Mouse (Mus musculus) E14TG2a.4 (cell line): Measurements from ENCODE around the gene Gbx1.

Experiments
- H3K27me3 ChIP-seq: 2 replicates; pipeline ENCODE4 v1.6.1; 2014; ENCODE audit warnings: low read length, control low read depth; ENCODE audit not compliant: insufficient read depth
- H3K36me3 ChIP-seq: 2 replicates; pipeline ENCODE4 v1.6.1; 2014; ENCODE audit warnings: low read length, control low read depth; ENCODE audit not compliant: insufficient read depth
- H3K4me1 ChIP-seq: replicated peaks from 2 replicates; pipeline ENCODE4 v1.6.1; 2014; ENCODE audit warnings: low read depth, low read length, control low read depth
- H3K4me3 ChIP-seq: replicated peaks from 2 replicates; pipeline ENCODE4 v1.5.1; 2014; ENCODE audit warnings: mild to moderate bottlenecking, low read length
- H3K9me3 ChIP-seq: 2 replicates; pipeline ENCODE4 v1.6.1; 2014; ENCODE audit warnings: low read length, control low read depth
- CTCF ChIP-seq: conservative IDR thresholded peaks from 2 replicates; pipeline ENCODE4 v1.5.1; 2014; ENCODE audit warnings: low read length
- NANOG ChIP-seq: IDR thresholded peaks from 2 replicates; pipeline ENCODE4 v1.6.1; 2014; ENCODE audit warnings: borderline replicate concordance, low read length, mixed read lengths
- POU5F1 ChIP-seq: IDR thresholded peaks from 2 replicates; pipeline ENCODE4 v1.6.1; 2014; ENCODE audit warnings: low read length, borderline replicate concordance

The Gbx1 gene

DNA sequence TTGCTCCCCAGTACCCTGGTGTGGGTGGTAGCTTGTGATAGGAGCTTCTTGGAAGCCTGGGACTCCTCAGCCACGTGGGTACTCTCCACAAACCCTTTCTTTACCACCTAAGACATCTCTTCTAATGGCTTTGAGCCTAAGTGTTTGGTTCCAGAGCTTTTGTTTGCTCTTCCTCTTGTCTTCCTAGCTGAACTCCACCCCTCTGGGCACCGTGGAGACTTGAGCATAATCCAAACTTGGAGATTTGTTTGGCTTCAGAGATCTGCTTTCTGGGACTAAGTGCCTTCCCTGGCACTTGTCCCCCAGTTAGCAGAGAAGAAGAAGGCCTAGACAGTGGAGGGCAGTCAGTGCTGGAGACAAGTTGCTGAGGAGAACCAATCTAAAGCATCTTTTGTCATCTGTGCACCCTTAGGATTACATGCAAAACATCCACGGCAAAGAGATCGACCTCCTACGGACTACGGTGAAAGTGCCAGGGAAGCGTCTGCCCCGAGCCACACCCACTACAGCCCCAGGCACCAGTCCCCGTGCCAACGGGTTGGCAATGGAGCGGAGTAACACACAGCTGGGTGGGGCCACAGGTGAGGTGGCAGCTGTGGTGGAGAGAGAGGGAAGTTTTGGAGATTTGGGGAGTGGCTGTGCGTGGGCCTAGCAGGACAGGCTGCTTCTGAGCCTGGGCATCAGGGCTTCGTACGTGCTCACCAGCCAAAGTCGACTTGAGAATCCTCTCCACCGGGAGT lies 34.3 kb downstream of the Gbx1 start:
- no peaks in the 10 kb centered on the region for H3K9me3 ChIP-seq
- TF ChIP-seq POU5F1 = no peak
- TF ChIP-seq CTCF = no peak
- TF ChIP-seq NANOG = no peak
- H3K4me3 ChIP-seq = no peak overlapping the region
- H3K36me3 ChIP-seq = peaks cover 87% of the 10 kb centered on the region
- no peaks in the 10 kb centered on the region for H3K27me3 ChIP-seq
- peaks cover 45% of the 10 kb centered on the region for H3K4me1 ChIP-seq

DNA sequence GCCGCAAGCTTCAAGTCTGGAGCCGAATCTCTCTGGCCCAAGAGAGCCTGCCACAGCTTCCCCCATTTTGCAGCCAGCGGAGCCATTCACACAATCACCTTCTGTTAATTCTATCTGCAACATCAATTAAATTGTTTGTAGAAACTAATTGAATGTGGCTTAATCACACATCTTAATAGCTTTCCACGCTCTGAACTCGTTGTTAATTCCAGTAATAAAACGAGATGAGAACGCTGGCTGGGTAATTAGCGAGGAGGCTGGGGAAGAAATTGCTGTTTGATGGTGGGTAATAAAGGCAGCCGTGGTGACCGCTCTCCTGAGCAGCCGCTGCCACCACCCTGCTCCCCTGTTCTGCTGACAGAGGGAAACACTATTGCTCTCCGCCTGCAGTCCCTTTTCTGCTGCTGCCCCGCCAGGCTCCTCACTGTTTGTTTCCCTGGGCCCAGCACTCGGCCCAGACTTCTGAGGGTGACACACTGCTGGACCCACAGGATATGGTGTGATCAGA lies 36.5 kb downstream of the Gbx1 start:
- no peak for TF ChIP-seq NANOG
- no peak for TF ChIP-seq CTCF
- TF ChIP-seq POU5F1 = no peak

DNA sequence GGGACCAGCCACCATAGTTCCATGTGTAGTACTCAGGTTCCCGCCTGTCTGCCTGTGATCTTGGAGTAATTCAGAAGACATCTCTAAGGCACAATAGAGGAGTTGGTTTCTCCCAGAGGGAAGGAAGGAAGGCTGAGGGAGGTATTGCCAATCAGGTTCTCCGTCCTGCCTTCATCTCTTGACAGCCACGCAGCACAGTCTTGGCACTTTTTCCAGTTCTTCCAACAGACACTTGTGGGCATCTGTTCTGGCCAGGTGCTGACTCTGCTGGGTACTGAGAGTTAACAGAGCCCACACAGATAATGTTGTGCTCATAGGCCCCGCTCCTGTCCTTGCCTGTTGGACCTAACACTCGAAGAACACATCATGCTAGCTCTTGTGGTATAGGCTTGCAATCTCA lies 40.3 kb downstream of the Gbx1 start:
- Histone ChIP-seq H3K9me3 (no peaks in the 10 kb centered on the region), H3K4me1 (peaks cover 59% of the 10 kb centered on the region), H3K27me3 (peaks cover 4% of the 10 kb centered on the region; the same call in 1 of the 2 replicates), H3K36me3 (peaks cover 71% of the 10 kb centered on the region), H3K4me3 (no peak overlapping the region)
- TF ChIP-seq POU5F1 (no peak), NANOG (no peak), CTCF (no peak)

More for the DNA sequence above, 36.5 kb downstream of the Gbx1 start:
- Histone ChIP-seq H3K9me3 (no peaks in the 10 kb centered on the region), H3K36me3 (peaks cover 89% of the 10 kb centered on the region), H3K4me1 (peaks cover 36% of the 10 kb centered on the region), H3K4me3 (no peak overlapping the region), H3K27me3 (peaks cover 3% of the 10 kb centered on the region; the same call in 1 of the 2 replicates)

DNA sequence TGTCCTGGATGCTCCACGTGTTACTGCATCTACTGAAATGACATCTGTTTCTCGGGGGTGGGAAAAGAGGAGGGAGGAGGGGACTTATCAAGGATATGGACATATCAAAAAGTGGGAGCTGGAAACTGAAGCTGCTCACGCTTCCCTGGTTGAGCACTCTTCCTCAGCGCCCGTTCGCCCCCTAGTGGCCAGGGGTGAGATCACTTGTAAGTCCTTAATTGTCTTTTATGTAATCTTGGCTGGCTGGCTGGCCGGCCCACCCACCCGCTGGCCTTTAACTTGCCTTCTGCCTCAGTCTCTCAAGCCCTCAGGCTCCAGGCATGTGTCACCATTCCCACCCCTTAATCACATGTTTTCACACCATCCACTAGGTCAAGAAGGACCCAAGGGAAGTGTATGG lies 40.9 kb downstream of the Gbx1 start:
- H3K27me3 ChIP-seq = peaks cover 4% of the 10 kb centered on the region; the same call in 1 of the 2 replicates
- H3K36me3 ChIP-seq = peaks cover 69% of the 10 kb centered on the region
- no peak overlapping the region for H3K4me3 ChIP-seq
- no peaks in the 10 kb centered on the region for H3K9me3 ChIP-seq
- TF ChIP-seq CTCF (peak; percentile 74), POU5F1 (no peak)
- peaks cover 66% of the 10 kb centered on the region for H3K4me1 ChIP-seq

DNA sequence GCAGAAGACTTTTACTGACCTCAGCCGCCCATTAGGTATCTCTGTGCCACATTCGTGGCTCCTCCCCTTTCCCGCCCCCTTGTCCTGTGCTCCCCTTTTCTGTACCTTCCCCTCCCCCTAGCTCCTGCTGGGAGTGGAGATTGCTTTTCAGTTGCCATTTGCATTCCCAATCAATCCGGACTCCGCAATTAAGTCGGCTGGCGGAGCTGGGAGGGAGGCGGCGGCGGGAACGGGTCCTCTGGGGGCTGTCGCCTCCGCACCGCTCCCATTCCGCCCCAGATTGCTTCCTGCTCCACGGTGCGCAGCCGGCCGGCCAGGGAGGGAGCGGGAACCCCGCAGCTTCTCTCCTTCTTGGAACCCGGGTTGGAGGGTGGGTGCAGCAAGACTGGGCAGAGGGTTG lies 42.0 kb downstream of the Gbx1 start:
- Histone ChIP-seq H3K36me3 (peaks cover 69% of the 10 kb centered on the region), H3K4me1 (peaks cover 71% of the 10 kb centered on the region), H3K9me3 (no peaks in the 10 kb centered on the region), H3K27me3 (peaks cover 4% of the 10 kb centered on the region; the same call in 1 of the 2 replicates), H3K4me3 (peak overlapping the region; percentile 78)
- TF ChIP-seq CTCF (no peak), NANOG (peak; percentile 71)

DNA sequence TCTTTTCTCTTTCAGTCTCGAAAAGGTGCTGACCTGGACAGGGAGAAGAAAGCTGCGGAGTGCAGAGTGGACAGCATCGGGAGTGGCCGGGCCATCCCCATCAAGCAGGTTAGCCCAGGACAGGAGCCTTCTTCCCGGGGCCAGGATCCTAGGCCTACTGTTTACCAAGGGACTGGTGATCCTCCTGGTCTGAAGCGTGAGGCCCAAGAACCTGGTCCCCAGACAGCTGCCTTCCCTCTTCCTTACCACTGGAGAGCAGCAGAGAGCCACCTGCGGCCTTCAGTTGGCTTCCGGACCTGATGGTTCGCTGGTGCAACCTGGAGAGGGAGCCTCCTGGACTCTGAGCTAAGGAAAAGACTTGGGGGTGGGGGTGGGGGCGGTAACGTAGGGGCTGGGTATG lies 43.7 kb downstream of the Gbx1 start:
- Histone ChIP-seq H3K9me3 (no peaks in the 10 kb centered on the region), H3K36me3 (peaks cover 68% of the 10 kb centered on the region), H3K4me1 (peaks cover 81% of the 10 kb centered on the region), H3K4me3 (peak overlapping the region; percentile 74), H3K27me3 (peaks cover 4% of the 10 kb centered on the region; the same call in 1 of the 2 replicates)
- TF ChIP-seq POU5F1 (no peak), CTCF (peak; percentile 86), NANOG (no peak)

DNA sequence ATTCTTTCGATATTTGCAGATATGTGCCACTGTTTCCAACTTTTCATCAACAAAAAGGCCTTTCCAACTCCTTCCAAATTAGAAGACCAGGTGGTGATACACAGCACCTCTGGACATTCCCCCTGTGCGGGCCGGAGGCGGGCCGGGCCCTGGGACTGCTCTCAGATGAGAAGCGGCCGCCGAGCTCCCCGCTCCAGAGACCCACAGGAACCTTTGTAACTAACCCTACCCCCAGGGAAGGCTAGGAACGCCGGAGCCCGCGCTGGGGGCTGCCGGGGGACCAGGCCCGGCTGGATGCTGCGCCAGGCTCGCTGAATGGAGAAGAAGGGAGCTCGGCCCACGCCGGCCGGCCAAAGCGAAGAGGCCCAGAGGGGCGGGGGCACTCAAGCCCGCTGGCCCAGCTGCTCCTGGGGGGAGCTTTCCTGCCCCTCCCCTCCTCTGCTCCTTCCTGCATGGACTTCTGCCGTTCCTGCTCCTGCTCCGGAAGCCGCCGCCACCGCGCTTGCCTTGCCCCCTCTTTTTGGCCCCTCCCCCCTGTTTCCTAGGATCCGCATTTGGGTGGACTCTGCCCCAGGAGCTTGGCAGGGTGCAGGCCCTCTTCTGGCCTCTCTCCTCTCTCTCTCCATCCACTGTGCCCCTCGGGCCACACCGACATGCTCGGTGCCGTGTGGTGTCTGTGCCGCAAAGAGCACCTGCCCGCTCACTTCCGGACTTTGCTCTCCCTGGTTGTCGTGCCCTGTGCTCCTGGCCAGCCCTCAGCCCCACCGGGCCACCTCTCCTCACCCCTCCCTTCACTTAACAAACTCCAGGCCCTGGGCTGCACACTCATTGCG lies 44.5 kb downstream of the Gbx1 start:
- peaks cover 78% of the 10 kb centered on the region for H3K4me1 ChIP-seq

DNA sequence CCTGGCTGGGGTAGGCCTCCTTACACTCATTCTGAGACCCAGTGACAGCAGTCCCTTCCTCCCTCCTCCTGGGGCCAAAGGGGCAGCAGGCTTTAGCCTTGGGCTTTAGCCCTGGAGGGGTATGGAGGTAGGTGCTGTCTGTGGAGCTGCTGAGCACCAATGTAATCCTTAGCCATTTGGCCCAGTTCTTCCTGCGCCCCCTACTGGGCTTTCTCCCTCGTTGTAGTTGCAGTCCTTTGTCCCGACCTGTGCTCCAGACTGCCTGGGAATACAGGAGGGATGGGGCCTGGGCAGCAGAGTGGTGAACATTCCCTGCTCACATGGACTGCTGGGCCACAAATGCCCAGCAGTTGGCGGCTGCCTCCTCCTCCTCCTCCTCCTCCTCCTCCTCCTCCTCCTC lies 45.4 kb downstream of the Gbx1 start:
- Histone ChIP-seq H3K4me1 (peaks cover 78% of the 10 kb centered on the region), H3K9me3 (no peaks in the 10 kb centered on the region), H3K36me3 (peaks cover 69% of the 10 kb centered on the region), H3K4me3 (peak overlapping the region; percentile 32; the same call in 1 of the 2 replicates), H3K27me3 (peaks cover 9% of the 10 kb centered on the region; the same call in 1 of the 2 replicates)
- TF ChIP-seq CTCF = peak; percentile 75
- no peak for TF ChIP-seq NANOG

More for the DNA sequence above, 44.5 kb downstream of the Gbx1 start:
- peak overlapping the region; percentile 74 for H3K4me3 ChIP-seq
- TF ChIP-seq NANOG (no peak), POU5F1 (no peak), CTCF (no peak)
- peaks cover 69% of the 10 kb centered on the region for H3K36me3 ChIP-seq
- H3K9me3 ChIP-seq = no peaks in the 10 kb centered on the region
- peaks cover 4% of the 10 kb centered on the region; the same call in 1 of the 2 replicates for H3K27me3 ChIP-seq
